Mouse (Mus musculus) neural tube, embryonic 14.5 days (tissue): ENCODE results near the gene Myh11. TPM values are rescaled to one million over a fixed set of nuclear protein-coding genes. Genes with fewer than 3 reads are reported as not detected.

Experiments used
- ATAC-seq: fragments of 200-750 bp; cut with Nextera tagmentation; 2 replicates; pipeline ENCODE4 v1.8.0; 2017; ENCODE audit warnings: low read depth, mild to moderate bottlenecking, moderate TSS enrichment, moderate library complexity
- H3K27ac ChIP-seq: fragments of 300-500 bp; sonication (generic); 2 replicates; pipeline ENCODE4 v1.5.1; 2014; ENCODE audit warnings: low read depth, mild to moderate bottlenecking, control low read depth, low read length, moderate library complexity, mixed read lengths
- H3K27me3 ChIP-seq: fragments of 300-500 bp; sonication (generic); 2 replicates; pipeline ENCODE4 v1.6.1; 2014; ENCODE audit warnings: low read length; ENCODE audit not compliant: control insufficient read depth, insufficient read depth
- H3K36me3 ChIP-seq: fragments of 300-500 bp; sonication (generic); 2 replicates; pipeline ENCODE4 v1.6.1; 2014; ENCODE audit warnings: low read length, mixed read lengths; ENCODE audit not compliant: control insufficient read depth, insufficient read depth
- H3K4me1 ChIP-seq: fragments of 300-500 bp; sonication (generic); 2 replicates; pipeline ENCODE4 v1.6.1; 2014; ENCODE audit warnings: low read length; ENCODE audit not compliant: control insufficient read depth, insufficient read depth
- H3K4me2 ChIP-seq: fragments of 300-500 bp; sonication (generic); 2 replicates; pipeline ENCODE4 v1.6.1; 2014; ENCODE audit warnings: mild to moderate bottlenecking, low read depth, low read length, control low read depth
- H3K4me3 ChIP-seq: fragments of 300-500 bp; sonication (generic); 2 replicates; pipeline ENCODE4 v1.5.1; 2014; ENCODE audit warnings: low read depth, low read length, control low read depth, mixed read lengths
- H3K9ac ChIP-seq: fragments of 300-500 bp; sonication (generic); replicated peaks from 2 replicates; pipeline ENCODE4 v1.6.1; 2014; ENCODE audit warnings: low read depth, mild to moderate bottlenecking, control low read depth, low read length, mixed read lengths
- H3K9me3 ChIP-seq: fragments of 300-500 bp; sonication (generic); 2 replicates; pipeline ENCODE4 v1.6.1; 2016; ENCODE audit warnings: low read length; ENCODE audit not compliant: control insufficient read depth
- microRNA counts: library from miRNA; unstranded; fragments of <30 nt; microRNA quantifications from one replicate; lab custom pipeline; 2016
- microRNA-seq: library from miRNA; unstranded; fragments of <30 nt; microRNA quantifications from one replicate; pipeline ENCODE4, GENCODE M21; 2016
- polyA plus RNA-seq: library from polyadenylated mRNA; unstranded; fragments of >200 nt; fragmentation: Nextera tagmentation; extraction: Ambion mirVana; gene quantifications from 2 replicates; pipeline ENCODE4 v1.2.1, GENCODE M21; 2014

Myh11 gene
- polyA plus RNA-seq, 1 experiment from 2014 or later = 0.09 TPM

DNA sequence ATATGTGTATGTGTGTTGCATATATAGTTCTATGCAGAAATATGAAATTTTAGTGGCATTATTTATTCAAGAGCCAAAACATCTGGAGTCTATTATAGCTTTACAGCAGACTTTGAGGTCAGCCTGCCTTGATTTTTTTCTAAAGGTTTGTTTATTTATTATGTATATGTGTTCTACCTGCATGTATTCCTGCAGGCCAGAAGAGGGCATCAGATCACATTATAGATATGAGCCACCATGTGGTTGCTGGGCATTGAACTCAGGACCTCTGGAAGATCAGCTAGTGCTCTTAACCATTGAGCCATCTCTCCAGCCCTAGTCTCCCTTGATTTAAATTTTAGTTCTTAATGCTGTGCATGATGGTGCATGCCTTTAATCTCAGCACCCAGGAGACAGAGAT lies 143.5 kb downstream of the Myh11 start:
- no peak overlapping the region for H3K4me2 ChIP-seq
- H3K4me1 ChIP-seq = no peaks in the 10 kb centered on the region
- peaks cover 58% of the 10 kb centered on the region for H3K36me3 ChIP-seq
- no peaks in the 10 kb centered on the region for H3K27me3 ChIP-seq
- no peak overlapping the region for H3K27ac ChIP-seq
- no peak overlapping the region for H3K4me3 ChIP-seq
- H3K9me3 ChIP-seq = no peaks in the 10 kb centered on the region
- no peak for ATAC-seq
- no peak overlapping the region for H3K9ac ChIP-seq

MicroRNAs encoded within 50 kb of the gene (microRNA counts, 519-probe panel; counts per million panel counts)
- microRNA mmu-miR-484 (lab: Ali Mortazavi, UCI) = 4,658 counts per million, percentile 60 among the panel's probes with 10 or more counts

Small RNA genes lying within 50 kb of the gene (microRNA-seq; reads per million reads assigned to microRNA genes)
- gene Mir484 = 2,394 reads per million, percentile 84 among the genes with 10 or more reads in this experiment

Other genes starting within 250 kb of the Myh11 start
- 13.0 and 20.3 TPM in 2 replicates for gene Nde1, start 128.1 kb downstream of the Myh11 start, polyA plus RNA-seq
- gene Marf1, start 128.0 kb downstream of the Myh11 start, polyA plus RNA-seq = 16.8 and 19.1 TPM in 2 replicates
- gene Fopnl, start 26.0 kb upstream of the Myh11 start, polyA plus RNA-seq = 219 and 230 TPM in 2 replicates
- 9.9 and 10.6 TPM in 2 replicates for gene Abcc1, start 70.2 kb upstream of the Myh11 start, polyA plus RNA-seq